Mouse (Mus musculus) kidney, postnatal 36 days (tissue): ENCODE results near the gene Igf2r.

Experiments used
- DNase-seq, 2 experiments: peaks; one replicate each; pipeline ENCODE4 v3.0.0; 2021 to 2022; ENCODE audit warnings: mixed read lengths in 2 of 2

Igf2r gene

DNA sequence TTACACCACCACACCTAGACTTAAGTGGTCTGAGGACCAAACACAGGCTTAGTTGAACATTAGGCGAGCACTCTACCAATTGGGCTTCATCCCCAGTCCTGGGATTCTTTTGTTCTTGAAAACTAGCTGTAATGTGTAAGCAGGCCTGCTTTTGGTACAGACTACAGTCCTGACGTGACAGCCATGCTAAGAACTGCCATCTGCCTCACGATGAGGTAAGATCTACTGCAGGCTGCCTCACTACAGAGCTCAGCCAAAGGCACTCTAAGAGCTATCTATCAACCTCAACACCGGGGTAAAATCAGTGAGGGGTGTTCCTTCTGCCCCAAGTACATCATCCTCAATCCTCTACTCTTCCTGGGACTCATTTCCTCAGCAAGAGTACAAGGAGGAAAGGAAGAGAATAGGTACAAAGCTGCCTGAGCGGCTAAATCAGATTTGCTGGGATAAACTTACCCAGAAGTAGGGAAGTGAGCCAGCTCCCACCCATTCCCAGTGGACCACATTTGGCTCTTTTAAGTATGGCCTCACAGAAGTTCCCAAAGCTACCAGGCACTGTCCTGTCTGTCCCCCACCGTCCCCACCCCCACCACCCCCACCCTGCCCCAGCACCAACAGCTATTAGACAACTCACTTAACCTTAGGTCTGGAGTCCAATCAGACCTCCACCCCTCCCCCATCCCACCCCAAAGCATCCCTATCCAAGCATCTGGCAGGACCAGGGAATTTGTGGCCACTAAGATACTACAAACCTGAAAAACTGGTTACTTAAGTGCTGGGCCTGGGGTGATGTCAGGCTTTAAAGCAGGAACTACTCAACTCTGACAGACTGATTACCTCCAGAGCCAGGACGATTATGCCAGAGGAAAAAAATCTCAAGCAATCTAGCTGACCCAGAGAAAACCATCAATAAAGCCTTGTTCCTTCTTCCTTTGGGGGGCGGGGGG, 19.8 kb downstream of the Igf2r start:
- peak in 1 of 2 experiments; percentile 41 for DNase-seq

DNA sequence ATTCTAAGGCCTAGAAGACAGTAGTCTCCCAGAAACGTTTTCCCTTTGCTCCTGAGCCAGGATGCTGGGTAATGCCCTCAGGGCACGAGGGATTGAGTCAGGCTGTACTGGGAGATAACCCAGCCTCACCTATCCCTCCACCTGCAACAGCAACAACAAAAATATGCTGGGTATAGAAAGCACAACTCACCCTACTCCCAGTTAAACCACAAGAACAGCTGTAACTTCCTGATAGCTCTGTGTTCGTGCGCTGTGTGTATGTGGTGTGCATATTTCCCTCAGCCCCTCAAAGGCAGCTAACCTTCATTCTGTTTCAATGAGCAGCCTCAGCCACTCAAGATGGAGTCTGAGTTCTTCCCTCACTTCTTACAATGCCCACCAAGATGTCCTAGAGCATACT, 23.7 kb downstream of the Igf2r start:
- no peak for DNase-seq

DNA sequence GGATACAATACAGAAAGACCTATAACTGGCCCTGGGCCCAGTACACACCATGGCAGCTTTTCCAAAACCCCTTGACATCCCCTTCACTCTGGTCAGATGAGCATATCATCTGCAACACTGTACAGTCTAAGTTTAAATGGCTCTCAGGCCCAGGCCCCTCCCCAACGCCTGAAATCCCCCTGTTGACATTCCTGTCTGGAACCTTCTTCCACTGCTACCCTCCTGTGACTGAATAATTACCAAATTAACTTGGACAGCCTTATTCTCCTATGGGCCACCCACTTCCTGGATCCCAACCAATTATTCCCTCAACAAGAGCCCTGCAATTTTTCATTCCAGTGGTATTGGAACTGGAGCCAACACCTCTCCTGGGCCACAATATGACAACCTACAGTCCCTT, 25.4 kb downstream of the Igf2r start:
- DNase-seq = no peak

DNA sequence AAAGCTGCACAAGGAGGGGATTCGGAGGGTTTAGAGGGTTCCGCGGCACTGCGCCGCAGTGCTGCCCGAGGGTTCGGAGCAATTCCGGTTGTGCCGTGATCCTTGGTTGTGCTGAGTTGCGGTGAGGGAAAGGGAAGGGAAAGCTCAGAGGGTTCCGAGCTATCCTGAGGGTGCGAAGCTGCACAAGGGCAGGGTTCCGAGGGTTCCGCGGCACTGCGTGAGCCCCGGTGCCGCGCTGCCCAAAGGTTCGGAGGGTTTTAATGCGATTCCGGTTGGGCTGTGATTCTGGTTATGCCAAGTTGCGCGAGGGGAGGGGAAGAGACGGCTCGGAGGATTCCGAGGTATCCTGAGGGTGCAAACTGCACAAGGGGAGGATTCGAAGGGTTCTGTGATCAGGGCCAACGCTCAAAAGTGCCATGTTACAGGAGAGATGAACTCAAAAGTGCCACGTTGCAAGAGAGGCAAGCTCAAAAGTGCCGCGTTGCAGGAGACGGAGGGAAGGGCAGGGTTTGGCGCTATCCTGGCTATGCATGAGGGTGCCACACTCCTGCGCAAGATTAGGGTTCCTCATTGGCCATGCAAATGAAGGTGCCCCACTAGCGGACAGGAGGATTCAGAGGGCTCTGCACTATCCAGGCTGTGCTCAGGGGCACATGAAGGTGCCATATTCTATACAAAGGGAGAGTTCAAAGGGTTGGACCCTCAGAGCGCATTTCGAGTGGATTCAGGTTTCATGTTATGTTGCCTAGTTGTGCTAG, 27.1 kb downstream of the Igf2r start:
- peak in 1 of 2 experiments; percentile 35 for DNase-seq

DNA sequence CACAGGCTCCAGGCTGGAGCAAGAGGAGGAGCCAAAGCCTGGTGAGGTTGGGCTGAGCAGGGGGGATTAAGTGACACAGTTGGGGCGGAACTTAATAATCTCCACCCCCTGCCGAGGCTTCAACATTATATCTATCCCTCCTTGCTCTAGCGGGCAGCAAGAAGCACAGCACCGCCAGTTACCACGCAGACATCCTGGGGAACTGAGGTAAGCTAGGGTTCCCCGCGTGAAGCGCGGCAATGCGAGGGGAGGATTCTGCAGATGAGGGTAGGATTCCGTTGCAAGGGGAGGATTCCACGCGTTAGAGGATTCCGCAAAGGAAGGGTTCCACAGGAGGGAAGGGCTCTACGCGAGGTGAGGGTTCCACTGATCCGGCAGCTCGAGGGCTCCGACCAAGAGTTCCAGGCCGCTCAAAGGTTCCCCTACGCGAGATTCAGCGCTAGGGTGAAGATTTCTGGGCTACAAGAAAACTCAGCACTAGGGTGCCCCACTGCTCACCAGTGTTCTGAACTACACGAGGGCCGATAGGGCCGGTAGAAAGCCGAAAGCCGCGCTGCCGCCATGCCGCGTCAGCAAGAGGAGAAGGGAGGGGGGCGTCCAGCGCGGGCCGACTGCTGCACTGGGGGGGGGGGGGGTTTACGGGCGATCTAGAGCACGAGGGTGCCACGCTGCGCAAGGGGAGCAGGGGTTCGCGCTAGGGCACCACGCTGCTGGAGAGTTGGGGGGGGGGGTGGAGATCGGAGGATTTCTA, 28.1 kb downstream of the Igf2r start:
- DNase-seq = peak; percentile 75 to 76

DNA sequence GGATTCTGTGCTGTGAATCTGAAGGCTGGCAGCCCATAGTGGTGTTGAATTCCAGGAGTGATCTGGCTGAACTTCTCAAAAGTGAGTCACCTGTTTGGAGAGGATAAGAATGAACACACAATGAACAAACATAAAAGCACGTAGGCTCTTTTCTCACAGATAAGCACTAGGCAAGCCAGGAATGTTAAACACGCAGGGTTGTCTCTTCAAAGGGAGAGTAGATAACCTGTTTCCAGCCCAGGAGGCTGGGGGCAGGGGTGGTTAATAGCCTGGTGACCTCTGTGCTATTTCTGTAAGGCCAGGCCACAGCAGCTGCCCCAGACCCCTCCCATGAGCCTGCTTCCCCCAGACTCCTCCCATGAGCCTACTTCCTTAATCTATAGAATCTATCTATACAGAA, 29.1 kb downstream of the Igf2r start:
- DNase-seq = no peak

DNA sequence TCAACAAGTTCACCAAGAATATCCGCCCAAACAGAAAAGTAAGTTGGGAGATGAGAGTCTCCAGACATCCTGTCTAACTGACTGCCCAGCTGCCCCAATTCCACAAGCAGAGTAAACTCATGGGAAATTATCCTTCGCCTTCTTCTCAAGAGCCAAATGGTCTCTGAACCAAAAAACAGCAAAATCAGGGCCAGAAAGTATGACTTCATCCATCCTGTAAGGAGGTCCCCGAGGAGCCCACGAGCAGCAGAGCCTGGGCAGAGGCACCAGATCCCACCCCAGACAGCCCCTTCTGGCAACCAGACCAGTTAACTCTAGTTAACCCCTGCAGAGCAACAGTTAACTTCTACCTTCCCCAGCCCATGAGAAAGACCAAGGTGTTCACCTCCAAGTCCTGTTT, 29.9 kb downstream of the Igf2r start:
- no peak for DNase-seq

DNA sequence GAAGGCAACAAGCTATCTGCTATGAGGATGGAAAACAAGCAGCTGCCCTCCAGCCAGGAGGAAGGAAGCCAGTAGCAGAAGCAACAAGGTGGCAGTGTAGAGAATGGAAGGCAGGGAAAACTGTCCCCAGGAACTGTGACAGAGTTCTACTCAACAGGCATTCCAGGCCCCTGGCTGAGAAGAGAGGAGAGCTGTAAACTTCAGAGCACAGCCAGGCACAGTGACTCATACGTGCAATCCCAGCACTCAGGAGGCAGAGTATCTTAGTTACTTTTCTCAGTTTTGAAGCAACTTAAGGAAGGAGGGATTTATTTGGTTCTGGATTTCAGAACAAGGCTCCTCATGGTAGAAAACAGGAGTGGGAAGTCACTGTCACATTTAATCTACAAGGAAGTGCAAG, 31.5 kb downstream of the Igf2r start:
- DNase-seq = no peak

DNA sequence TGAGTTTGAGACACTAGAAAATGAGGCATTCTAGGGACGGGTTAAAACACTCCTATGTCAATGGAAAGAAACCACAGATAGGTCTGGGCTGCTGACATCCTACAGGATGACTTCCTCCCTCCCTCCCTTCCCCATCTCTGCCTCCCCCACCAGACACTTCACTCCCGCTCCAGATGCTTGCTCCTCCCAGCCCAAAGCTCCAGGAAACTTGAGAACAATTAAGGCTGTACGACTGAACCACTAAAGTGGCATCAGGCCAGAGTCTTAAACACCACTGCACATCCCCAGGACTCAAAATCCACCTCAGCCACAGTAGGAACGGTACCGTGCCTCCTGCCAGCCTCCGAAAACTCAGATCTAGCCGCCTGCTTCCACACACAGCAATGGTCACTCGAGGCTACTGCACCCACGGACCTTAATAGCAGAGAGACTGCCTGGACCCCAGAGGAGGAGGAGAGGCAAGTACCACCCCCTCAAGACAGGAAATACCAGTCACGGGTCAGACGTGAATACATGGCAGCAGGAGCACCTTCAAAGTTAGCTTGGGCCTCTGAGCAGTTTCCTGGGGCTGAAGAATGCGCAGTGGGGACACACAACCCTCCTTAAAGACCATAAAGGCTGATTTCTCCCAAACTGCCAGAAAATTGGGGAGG, 35.1 kb downstream of the Igf2r start:
- DNase-seq = no peak

DNA sequence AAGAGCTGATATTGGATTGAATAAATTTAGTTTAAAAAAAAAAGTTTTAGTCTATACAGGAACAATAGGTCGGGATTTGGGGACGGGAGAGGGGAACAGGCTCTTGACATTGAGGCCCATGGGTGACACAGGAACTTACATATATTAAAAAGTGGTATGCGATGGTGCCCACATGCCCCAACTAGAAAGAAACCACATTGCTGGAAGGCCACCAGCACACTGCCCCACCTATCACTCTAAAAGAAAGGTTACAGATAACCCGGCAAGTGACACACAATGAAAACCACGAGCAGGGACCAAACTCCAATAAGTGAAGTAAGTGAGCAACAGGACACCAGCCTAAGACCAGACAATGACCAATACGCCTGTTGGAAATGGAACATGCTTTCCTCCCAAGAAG, 36.3 kb downstream of the Igf2r start:
- no peak for DNase-seq

DNA sequence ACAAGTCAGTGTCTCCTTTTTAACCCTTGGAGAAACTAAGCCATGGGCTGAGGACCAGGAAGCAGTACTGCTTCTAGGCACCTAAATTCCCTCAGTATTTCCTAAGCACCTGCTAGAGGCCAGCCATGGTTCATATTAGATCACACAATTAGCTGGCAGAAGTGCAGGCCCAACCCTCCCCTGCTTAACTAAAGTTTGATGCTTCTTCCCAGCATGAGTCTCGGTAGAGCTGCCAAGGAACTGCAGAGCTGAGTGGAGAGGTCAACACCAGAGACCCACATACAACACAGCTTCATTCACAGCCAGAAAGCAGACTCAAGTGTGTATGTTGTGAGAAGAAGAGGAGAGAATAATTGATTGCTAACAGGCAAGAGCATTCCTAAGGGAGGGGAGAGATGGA, 40.9 kb downstream of the Igf2r start:
- DNase-seq = no peak

DNA sequence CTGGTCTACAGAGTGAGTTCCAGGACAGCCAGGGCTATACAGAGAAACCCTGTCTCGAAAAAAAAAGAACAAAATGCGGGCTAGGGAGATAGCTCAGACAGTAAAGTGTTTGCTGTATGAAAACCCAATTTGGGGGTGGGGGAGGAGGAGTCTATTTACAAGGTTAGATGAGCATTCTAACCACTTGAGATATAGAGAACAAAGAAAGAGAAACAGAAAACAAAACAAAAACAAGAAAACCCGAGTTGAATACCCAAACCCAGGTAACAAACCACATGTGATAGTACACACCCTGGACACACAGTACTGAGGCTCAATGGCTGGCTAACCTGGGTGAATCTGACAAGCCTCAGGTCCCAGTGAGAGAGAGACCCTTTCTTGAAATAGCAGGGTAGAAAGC, 41.7 kb downstream of the Igf2r start:
- no peak for DNase-seq

DNA sequence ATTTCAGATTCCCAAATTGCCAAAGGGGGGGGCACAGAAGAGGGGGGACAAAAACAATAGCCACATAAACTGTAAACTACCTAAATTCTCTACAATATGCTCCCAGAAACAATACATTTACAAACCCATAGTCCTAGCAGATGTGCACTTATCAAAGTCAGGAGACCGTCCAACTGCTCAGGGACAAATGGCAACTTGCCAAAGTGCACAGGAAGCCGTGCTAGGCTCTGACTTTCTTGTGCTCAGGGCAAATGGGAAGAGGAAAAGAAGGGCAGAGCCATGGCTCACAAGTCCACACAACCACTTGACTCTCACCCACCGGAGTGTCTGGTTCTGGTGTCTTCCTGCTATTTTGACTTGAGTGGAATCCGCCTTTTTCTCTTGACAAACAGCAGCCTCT, 43.6 kb downstream of the Igf2r start:
- DNase-seq = peak; percentile 71 to 72

DNA sequence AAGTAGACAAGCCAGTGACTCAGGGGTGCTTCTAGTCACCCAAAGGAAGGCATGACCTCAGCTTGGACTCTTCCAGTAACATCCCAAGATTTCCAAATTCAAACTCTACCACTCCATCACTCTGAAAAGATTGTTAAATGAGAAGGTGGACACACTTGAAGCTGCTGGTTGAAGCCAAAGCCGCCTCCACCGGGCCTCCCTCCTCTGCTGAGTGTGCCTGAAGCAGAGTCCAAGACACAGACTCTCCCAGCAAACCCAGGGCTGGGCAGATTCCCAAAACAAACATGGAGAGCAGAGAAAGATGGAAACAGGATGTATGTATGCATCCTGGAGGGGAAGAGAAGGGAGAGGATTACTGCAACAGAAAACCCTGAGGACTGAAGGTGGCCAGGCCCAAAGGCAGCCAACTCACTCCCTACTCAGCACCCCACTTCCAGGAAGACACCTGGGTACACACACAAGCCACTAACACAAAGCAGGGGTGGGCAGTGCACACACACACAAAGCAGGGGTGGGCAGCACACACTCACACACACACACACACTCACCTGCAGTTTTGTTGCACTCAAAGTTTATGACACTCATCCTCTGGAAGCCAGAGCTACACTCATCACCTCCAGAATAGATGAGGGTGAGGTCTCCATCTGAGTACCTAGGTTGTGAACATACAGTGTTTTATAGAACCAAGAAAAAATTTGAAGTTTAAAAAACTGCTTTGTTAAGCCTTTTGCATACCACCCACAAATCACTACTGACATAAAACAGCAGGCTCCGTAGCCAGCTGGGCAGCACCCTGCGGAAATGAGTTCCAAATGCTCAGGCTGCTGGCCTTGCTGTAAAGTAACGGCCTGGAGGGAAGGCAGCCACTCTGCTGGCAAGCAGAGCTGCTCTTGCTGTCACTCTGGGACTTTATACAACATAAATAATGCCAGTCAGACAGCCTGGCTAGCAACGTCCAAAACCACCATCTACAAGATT, 44.4 kb downstream of the Igf2r start:
- peak; percentile 35 to 57 for DNase-seq

DNA sequence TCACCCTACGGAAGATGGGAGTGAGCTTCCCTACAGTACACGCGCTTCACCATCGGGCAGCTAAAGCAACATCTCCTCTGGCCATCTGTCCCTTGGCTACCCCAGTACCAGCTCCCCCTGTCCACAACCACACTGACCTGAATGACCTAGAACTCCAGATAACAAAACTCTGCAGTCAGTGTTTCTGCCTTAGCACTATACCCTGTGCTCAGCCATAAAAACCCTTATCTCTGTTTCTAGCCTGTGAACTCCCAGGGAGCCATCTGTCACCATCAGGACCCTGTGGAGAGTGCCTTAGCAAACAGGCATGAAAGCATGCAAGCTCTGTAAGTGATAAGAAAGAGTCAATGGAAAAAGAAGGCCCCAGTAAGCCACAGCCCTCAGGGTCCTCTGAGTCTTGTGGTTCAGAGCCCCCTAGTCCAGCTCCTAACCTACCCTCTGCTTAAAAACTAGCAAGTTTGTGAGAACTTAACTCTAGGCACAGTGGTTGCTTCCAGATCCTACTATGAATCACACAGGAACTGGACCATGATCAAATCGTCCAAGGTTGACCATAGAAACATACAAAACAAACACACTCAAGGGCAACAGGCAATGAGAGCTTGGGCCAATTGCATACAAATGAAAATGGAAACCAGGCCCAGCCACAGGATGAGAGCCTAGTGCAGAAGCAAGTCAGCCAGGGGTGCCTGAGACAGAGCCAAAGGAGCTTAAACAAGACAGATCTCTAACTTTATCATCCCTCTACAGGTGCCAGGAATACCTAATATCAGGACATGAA, 45.3 kb downstream of the Igf2r start:
- peak in 1 of 2 experiments; percentile 37 for DNase-seq

DNA sequence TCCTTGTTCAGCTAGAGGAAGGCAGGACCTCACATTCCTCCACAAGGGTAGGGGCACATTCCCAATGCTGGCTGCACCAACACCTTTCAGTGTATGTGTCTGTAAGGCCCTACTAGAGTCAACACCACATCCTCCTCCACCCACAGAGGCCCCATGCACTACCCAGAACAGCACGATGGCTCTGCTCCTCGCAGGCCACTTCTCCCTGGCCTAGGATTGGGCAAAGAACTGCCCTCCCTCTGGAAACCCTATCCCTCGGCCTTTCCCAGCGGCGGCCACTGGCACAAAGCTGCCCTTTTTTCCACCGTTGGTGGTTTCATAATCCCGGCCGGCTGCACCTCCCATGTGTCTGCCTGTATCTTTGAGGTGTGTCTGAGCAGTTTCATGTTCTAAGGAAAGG, 46.8 kb downstream of the Igf2r start:
- DNase-seq = no peak

DNA sequence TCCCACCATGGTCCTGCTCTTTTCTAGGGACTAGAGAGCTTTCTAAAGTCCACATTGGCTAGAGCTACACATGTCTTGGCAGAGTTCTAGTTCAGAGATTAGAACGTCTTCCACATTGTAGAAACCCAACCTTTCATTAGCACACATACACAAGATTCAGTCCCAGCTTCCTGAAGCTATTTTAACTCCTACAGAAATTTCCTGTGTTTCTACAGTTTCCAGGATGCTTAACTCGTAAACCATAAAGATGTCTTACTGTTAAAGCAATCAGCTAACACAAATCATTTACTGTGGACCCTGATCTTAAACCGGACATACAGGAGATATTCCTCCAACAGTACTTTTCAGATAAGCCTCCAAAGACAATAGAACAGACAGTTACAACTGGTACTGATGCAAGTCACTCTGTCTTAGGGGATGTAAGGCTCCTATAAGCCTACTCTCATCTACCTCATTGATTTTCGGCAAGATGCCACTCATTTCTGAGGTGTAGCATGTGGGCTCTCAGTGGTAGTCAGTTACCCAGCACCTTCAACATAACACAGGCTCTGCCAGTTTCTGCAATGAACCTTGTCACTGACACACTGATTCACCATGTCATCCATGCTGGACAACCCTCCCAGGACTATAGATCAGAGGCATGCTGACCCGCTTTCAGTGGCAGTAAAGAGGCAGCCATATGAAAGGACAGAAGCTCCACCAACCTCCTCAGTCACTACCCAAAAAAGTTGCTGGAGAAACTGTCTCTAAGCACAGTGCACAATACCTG, 48.2 kb downstream of the Igf2r start:
- no peak for DNase-seq

DNA sequence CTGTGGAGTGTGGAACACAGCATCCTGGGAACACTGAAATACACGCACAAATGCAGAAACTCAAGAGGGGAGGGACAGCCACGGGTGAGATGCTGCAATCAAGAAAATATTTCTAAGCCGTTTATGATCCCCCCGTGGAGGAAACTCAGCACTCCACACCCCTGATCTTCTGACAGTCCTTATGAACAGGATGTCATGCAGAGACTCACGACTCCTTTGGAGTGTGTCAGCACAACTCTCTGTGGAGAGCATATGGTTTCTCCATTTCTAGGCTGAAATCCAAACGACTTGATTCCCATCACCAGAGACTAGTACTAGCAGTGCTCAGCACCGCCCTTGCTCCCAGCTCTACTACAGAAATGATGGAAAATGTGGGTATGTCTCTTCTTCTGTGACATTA, 51.2 kb downstream of the Igf2r start:
- no peak for DNase-seq

DNA sequence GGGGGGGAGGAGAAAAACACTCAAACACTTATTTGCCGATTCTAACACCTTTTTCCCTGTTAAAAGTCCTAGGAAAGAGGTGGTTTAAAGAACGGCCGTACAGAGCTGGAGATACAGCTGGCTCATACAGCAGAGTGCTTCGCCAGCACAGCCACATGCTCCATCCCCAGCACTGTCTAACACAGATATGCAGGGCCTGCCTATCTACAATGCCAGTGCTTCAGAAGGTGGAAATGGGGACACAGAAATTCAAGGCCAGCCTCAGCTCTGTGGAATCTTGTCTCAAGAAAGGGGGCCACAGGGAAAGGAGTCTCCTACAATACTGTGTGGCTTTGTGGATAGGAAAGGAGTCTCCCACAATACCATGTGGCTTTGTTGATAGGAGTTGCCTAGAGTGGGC, 52.0 kb downstream of the Igf2r start:
- no peak for DNase-seq

DNA sequence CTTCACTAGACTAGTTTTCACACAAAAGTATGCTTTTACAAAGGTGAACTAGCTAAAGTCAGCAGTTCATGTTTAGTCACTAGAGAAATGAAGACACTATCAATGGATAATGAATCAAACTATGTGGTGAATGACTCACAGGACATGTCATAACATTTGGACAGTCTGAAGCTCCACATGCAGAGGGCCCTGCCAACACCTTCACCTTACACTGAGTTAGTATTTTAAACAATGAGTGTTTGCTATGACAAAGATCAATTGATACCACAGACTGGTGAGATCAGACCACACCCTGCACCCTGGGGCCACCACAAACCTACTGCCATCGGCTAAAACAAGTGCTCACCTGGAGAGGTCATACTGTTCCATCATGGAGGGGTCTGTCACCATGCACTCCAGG, 54.4 kb downstream of the Igf2r start:
- no peak for DNase-seq
